Mouse (Mus musculus): ENCODE data around the gene Kcnh5. TPM values are rescaled to one million over a fixed set of nuclear protein-coding genes. Genes with fewer than 3 reads are reported as not detected.

The Kcnh5 gene
- polyA plus RNA-seq, 1 experiment from 2014 or later, result 0.02 TPM

DNA sequence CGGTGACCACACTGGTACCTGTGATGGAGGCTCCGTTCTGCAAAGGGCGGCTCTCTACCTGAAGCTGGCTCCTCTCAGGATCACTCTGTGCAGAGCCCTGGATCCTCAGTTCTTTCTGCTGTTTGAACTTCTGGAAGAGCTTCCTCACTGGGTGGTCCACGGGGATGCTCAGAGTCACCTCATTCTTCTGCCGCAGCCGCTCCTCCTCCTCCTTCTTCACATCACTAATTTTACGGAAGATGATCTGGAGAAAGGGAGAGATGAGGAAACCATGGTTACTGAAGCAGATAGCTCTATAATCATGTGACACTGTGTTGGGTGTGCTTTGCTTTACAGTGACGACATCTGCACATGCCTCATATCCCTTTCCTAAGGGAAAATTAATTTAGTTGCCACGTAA lies 278.9 kb downstream of the Kcnh5 start:
- no peak for ATAC-seq
- WGBS, result 96% methylated on average over 9 of the region's 9 CpGs
- H3K9me3 ChIP-seq (ENCODE audit: control insufficient read depth, low read length), result no peaks in the 10 kb centered on the region
- H3K9ac ChIP-seq (ENCODE audit: low read depth, low read length), result no peak overlapping the region
- H3K4me3 ChIP-seq (ENCODE audit: low read length), result no peak overlapping the region
- no peaks in the 10 kb centered on the region for H3K4me1 ChIP-seq (ENCODE audit: control insufficient read depth, insufficient read depth, low read length)
- no peak overlapping the region for H3K27ac ChIP-seq (ENCODE audit: low read length)
- H3K36me3 ChIP-seq (ENCODE audit: control insufficient read depth, insufficient read depth, low read length), result no peaks in the 10 kb centered on the region
- no peak overlapping the region for H3K4me2 ChIP-seq (ENCODE audit: low read depth, low read length)
- no peaks in the 10 kb centered on the region for H3K27me3 ChIP-seq (replicated peaks; ENCODE audit: control insufficient read depth, insufficient read depth, low read length)

DNA sequence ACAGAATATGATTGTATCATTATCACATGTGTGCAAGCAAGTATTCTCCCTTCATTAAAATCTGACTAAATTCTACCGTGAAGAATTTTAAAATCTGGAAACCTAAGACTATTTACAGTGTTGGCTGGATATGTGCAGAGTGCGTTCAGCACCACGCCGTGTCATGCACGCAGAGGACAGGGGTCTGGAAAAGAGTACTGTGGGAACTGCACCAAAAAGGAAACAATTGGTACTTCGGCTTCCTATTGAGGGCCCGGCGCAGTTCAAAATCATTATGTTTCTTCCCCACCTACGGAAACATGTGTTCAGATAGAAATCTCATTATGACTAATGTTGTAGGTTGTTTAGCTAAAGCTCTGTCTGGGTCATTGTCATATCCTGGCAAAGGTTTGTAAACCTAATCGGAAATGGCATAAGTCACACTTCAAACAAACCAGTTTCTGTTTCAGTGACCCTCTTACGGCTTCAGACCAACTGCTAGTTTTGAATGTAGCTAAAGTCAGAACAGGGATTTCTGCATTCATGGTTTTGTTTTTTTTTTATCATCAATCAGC lies 282.2 kb downstream of the Kcnh5 start:
- Histone ChIP-seq H3K9ac (ENCODE audit: low read depth, low read length) (no peak overlapping the region), H3K4me3 (ENCODE audit: low read length) (no peak overlapping the region), H3K36me3 (ENCODE audit: control insufficient read depth, insufficient read depth, low read length) (no peaks in the 10 kb centered on the region), H3K4me1 (ENCODE audit: control insufficient read depth, insufficient read depth, low read length) (no peaks in the 10 kb centered on the region), H3K27ac (ENCODE audit: low read length) (no peak overlapping the region), H3K27me3 (replicated peaks; ENCODE audit: control insufficient read depth, insufficient read depth, low read length) (no peaks in the 10 kb centered on the region), H3K9me3 (ENCODE audit: control insufficient read depth, low read length) (no peaks in the 10 kb centered on the region), H3K4me2 (ENCODE audit: low read depth, low read length) (no peak overlapping the region)
- no peak for ATAC-seq
- 78% methylated on average over 11 of the region's 11 CpGs for WGBS

DNA sequence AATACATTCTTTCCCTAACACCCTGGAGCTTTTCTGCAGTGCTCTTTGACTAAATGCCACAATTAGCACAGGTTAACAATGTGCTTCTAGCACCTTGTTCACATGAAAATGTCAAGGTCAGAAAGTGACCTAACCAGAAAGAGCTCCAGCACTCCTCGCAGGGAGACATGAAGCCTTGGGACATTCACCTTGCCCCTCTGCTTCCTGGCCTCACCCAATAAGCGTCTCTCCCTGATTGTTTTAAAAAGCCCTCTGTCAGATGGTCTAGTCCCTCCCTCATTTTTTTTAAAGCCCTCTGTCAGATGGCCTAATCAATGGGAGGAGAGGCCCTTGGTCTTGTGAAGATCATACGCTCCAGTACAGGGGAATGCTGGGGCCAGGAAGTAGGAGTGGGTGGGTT lies 287.7 kb downstream of the Kcnh5 start:
- no peak for ATAC-seq
- WGBS, result 68% methylated on average over 3 of the region's 3 CpGs
- H3K27me3 ChIP-seq (replicated peaks; ENCODE audit: control insufficient read depth, insufficient read depth, low read length), result no peaks in the 10 kb centered on the region
- no peaks in the 10 kb centered on the region for H3K9me3 ChIP-seq (ENCODE audit: control insufficient read depth, low read length)
- no peak overlapping the region for H3K27ac ChIP-seq (ENCODE audit: low read length)
- H3K4me1 ChIP-seq (ENCODE audit: control insufficient read depth, insufficient read depth, low read length), result no peaks in the 10 kb centered on the region
- no peak overlapping the region for H3K9ac ChIP-seq (ENCODE audit: low read depth, low read length)
- H3K4me3 ChIP-seq (ENCODE audit: low read length), result no peak overlapping the region
- H3K4me2 ChIP-seq (ENCODE audit: low read depth, low read length), result no peak overlapping the region
- H3K36me3 ChIP-seq (ENCODE audit: control insufficient read depth, insufficient read depth, low read length), result no peaks in the 10 kb centered on the region

DNA sequence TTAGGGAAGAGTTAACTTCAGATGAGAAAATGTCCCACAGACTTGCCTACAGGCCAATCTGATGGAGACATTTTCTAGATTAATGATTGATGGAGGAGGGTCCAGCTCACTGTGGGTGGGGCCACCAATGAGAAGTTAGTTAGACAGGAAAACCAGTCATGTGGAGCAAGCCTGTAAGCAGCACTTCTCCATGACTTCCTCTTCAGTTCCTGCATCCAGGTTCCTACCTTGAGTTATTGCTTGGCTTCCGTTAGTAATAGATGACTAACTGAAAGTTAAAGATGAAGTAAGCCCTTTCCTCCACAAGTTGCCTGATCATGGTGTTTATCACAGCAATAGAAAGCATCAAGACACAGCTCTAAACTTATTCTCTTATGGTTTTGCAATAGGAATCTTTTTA lies 290.1 kb downstream of the Kcnh5 start:
- H3K4me1 ChIP-seq (ENCODE audit: control insufficient read depth, insufficient read depth, low read length), result no peaks in the 10 kb centered on the region
- no peak overlapping the region for H3K27ac ChIP-seq (ENCODE audit: low read length)
- H3K9ac ChIP-seq (ENCODE audit: low read depth, low read length), result no peak overlapping the region
- ATAC-seq, result no peak
- H3K36me3 ChIP-seq (ENCODE audit: control insufficient read depth, insufficient read depth, low read length), result no peaks in the 10 kb centered on the region
- H3K4me3 ChIP-seq (ENCODE audit: low read length), result no peak overlapping the region
- no peaks in the 10 kb centered on the region for H3K9me3 ChIP-seq (ENCODE audit: control insufficient read depth, low read length)
- H3K4me2 ChIP-seq (ENCODE audit: low read depth, low read length), result no peak overlapping the region
- no peaks in the 10 kb centered on the region for H3K27me3 ChIP-seq (replicated peaks; ENCODE audit: control insufficient read depth, insufficient read depth, low read length)
- 86% methylated on average over 1 of the region's 1 CpGs for WGBS

DNA sequence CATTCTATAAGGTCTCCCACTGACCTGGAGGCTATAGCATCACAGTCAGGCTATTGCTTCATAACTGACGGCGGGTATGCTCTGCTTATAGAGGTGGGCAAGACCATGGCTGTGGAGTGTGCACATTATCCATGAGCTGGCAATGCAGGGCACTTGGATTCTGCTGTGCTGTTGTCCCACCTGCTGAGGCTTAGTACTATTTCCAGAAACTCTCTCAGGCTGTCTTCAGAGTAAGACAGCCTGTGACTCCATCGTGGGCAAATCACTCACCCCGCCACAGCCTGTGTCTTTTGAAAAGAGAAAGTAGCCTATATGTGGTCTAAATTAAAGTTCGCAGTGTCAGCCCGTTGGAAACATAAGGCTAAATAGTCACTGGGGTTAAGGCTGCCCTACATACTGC lies 295.8 kb downstream of the Kcnh5 start:
- H3K9ac ChIP-seq (ENCODE audit: low read depth, low read length), result no peak overlapping the region
- H3K9me3 ChIP-seq (ENCODE audit: control insufficient read depth, low read length), result no peaks in the 10 kb centered on the region
- H3K4me2 ChIP-seq (ENCODE audit: low read depth, low read length), result no peak overlapping the region
- H3K4me3 ChIP-seq (ENCODE audit: low read length), result no peak overlapping the region
- no peaks in the 10 kb centered on the region for H3K36me3 ChIP-seq (ENCODE audit: control insufficient read depth, insufficient read depth, low read length)
- H3K27ac ChIP-seq (ENCODE audit: low read length), result no peak overlapping the region
- WGBS, result 83% methylated on average over 6 of the region's 6 CpGs
- no peak for ATAC-seq
- no peaks in the 10 kb centered on the region for H3K4me1 ChIP-seq (ENCODE audit: control insufficient read depth, insufficient read depth, low read length)
- H3K27me3 ChIP-seq (replicated peaks; ENCODE audit: control insufficient read depth, insufficient read depth, low read length), result no peaks in the 10 kb centered on the region

DNA sequence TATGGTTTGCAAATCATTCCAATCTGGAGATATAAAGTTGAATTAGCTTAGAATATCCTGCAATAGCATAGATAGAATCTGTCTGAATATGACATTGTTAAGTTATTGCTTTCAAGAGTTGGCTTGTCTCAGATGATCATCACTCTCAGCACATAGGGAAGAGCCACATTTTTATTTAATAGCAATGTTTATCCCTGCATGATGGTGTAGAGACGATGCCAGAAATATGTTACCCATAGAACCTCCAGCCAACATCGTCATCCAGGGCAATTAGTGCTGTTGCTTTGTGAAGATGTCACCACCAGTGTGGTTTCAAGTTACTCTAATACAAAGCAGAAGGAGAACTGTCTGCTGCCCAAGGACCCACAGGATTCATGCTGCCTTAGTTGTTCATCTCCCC lies 321.5 kb downstream of the Kcnh5 start:
- Histone ChIP-seq H3K4me1 (ENCODE audit: control insufficient read depth, insufficient read depth, low read length) (no peaks in the 10 kb centered on the region), H3K36me3 (ENCODE audit: control insufficient read depth, insufficient read depth, low read length) (no peaks in the 10 kb centered on the region), H3K9ac (ENCODE audit: low read depth, low read length) (no peak overlapping the region), H3K27me3 (replicated peaks; ENCODE audit: control insufficient read depth, insufficient read depth, low read length) (no peaks in the 10 kb centered on the region), H3K4me2 (ENCODE audit: low read depth, low read length) (no peak overlapping the region), H3K9me3 (ENCODE audit: control insufficient read depth, low read length) (no peaks in the 10 kb centered on the region), H3K27ac (ENCODE audit: low read length) (no peak overlapping the region), H3K4me3 (ENCODE audit: low read length) (no peak overlapping the region)
- no peak for ATAC-seq
- WGBS, result 75% methylated on average over 2 of the region's 2 CpGs

DNA sequence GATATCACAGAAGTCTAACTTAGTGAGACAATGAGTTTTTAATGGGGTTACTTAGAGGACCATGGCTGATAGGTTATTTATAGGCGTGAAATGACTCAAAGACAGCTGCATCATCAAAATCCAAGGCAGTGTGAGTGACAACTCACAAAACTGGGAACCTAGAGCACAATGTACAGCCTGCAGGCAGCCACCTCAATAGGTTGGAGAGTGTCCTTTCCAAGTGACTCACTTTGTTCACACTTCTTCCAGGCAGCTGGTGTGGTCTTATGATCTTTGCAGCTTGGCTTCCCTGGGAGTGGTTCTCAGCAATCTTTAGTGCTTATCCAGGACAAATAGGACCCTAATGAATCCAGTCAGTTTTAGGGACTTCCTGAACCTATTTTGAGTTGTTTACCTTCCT lies 322.9 kb downstream of the Kcnh5 start:
- Histone ChIP-seq H3K36me3 (ENCODE audit: control insufficient read depth, insufficient read depth, low read length) (no peaks in the 10 kb centered on the region), H3K27ac (ENCODE audit: low read length) (no peak overlapping the region), H3K4me3 (ENCODE audit: low read length) (no peak overlapping the region), H3K9me3 (ENCODE audit: control insufficient read depth, low read length) (no peaks in the 10 kb centered on the region), H3K9ac (ENCODE audit: low read depth, low read length) (no peak overlapping the region), H3K27me3 (replicated peaks; ENCODE audit: control insufficient read depth, insufficient read depth, low read length) (no peaks in the 10 kb centered on the region), H3K4me1 (ENCODE audit: control insufficient read depth, insufficient read depth, low read length) (no peaks in the 10 kb centered on the region), H3K4me2 (ENCODE audit: low read depth, low read length) (no peak overlapping the region)
- ATAC-seq, result no peak
- WGBS, result 58% methylated on average over 1 of the region's 1 CpGs

DNA sequence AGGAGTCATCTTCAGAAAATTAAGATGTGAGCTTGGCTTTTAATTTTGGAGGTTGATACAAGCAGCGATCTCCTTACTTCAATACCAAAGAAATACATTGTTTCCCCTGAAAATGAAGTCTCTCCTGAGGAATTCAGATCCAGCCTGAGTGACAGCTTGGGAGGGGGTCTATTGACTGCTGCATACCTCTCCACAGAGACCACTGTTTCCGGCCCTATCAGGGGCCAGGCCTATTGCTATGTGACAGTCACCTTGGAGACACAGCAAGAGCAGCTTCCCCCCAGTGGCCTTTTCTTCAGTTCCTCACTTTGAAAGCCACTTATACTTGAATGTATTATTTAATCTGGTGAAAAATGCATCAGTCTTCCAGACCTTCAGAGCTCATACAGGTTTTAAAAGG lies 326.8 kb downstream of the Kcnh5 start:
- WGBS, result 61% methylated on average over 2 of the region's 2 CpGs
- Histone ChIP-seq H3K4me2 (ENCODE audit: low read depth, low read length) (no peak overlapping the region), H3K4me3 (ENCODE audit: low read length) (no peak overlapping the region), H3K4me1 (ENCODE audit: control insufficient read depth, insufficient read depth, low read length) (no peaks in the 10 kb centered on the region), H3K9ac (ENCODE audit: low read depth, low read length) (no peak overlapping the region), H3K9me3 (ENCODE audit: control insufficient read depth, low read length) (no peaks in the 10 kb centered on the region), H3K36me3 (ENCODE audit: control insufficient read depth, insufficient read depth, low read length) (no peaks in the 10 kb centered on the region), H3K27ac (ENCODE audit: low read length) (no peak overlapping the region), H3K27me3 (replicated peaks; ENCODE audit: control insufficient read depth, insufficient read depth, low read length) (no peaks in the 10 kb centered on the region)
- ATAC-seq, result no peak

DNA sequence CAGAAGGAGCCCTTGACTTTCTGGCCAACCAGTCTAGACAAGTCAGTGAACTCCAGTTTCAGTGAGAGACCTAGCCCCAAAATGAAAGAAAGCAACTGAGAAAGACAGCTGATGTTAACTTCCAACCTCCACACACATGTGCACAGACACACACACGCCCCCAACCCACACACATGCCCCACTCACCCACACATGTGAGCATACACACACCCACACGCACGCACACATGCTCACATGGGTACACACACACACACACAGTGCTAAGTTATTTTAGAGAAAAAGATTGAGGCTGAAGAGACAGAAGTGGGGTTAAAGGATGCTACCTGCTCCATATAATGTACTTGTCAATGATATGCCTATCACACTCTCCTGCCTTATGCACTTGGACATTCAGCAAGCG lies 327.2 kb downstream of the Kcnh5 start:
- H3K36me3 ChIP-seq (ENCODE audit: control insufficient read depth, insufficient read depth, low read length), result no peaks in the 10 kb centered on the region
- no peaks in the 10 kb centered on the region for H3K4me1 ChIP-seq (ENCODE audit: control insufficient read depth, insufficient read depth, low read length)
- no peaks in the 10 kb centered on the region for H3K27me3 ChIP-seq (replicated peaks; ENCODE audit: control insufficient read depth, insufficient read depth, low read length)
- H3K4me3 ChIP-seq (ENCODE audit: low read length), result no peak overlapping the region
- no peak overlapping the region for H3K4me2 ChIP-seq (ENCODE audit: low read depth, low read length)
- H3K9ac ChIP-seq (ENCODE audit: low read depth, low read length), result no peak overlapping the region
- 87% methylated on average over 4 of the region's 4 CpGs for WGBS
- H3K27ac ChIP-seq (ENCODE audit: low read length), result no peak overlapping the region
- no peaks in the 10 kb centered on the region for H3K9me3 ChIP-seq (ENCODE audit: control insufficient read depth, low read length)
- no peak for ATAC-seq

DNA sequence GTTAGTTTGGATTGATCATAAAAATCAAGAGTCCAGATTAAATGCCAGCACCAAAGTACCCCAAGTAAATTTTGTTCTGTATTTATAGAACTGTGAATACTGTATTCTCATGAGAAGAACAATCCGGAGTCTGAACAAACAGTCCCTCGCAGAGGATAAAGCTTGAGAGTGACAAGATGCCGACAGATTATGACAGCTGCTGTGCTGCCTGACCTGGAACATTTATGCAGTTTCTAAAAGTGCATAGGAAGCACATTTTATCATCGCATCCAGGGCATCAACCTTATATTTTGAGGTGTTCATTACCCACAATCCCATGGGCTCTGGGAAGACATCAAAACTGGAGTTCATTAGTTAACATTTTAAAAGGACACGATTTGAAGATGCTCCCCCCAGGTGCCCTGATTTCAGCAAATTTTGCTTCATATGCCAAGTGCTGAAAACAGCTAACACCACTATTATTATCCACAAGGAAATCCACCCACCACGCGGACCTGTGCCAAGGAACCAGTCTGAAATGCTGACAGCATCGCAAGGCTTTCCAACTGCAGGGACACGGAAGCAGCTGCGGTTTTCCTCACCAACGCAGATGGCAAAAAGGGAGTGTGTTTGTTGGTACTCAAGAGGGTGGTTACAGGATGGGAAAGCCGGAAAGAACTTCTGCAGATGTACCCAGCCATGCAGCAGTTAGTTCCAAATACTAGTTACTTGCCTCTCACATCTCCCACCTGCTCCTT lies 328.4 kb downstream of the Kcnh5 start:
- no peaks in the 10 kb centered on the region for H3K4me1 ChIP-seq (ENCODE audit: control insufficient read depth, insufficient read depth, low read length)
- no peak for ATAC-seq
- no peak overlapping the region for H3K27ac ChIP-seq (ENCODE audit: low read length)
- H3K36me3 ChIP-seq (ENCODE audit: control insufficient read depth, insufficient read depth, low read length), result no peaks in the 10 kb centered on the region
- H3K9ac ChIP-seq (ENCODE audit: low read depth, low read length), result no peak overlapping the region
- no peaks in the 10 kb centered on the region for H3K9me3 ChIP-seq (ENCODE audit: control insufficient read depth, low read length)
- no peak overlapping the region for H3K4me2 ChIP-seq (ENCODE audit: low read depth, low read length)
- H3K27me3 ChIP-seq (replicated peaks; ENCODE audit: control insufficient read depth, insufficient read depth, low read length), result no peaks in the 10 kb centered on the region
- H3K4me3 ChIP-seq (ENCODE audit: low read length), result no peak overlapping the region
- 85% methylated on average over 12 of the region's 12 CpGs for WGBS

Measured in intestine, embryonic 16.5 days (tissue).